Mouse (Mus musculus) heart, embryonic 14.5 days (tissue): ENCODE data around the gene Timm23. TPM values are rescaled to one million over a fixed set of nuclear protein-coding genes. Genes with fewer than 3 reads are reported as not detected.
"Not testable (repeated sequence)": the region's sequence is repeated elsewhere in the genome, so short reads cannot be mapped to it uniquely, and the experiment has no call there.

ENCODE experiments used
- ATAC-seq: fragments of 200-750 bp; cut with Nextera tagmentation; 2 replicates; pipeline ENCODE4 v1.8.0; 2017; ENCODE audit warnings: low read depth, moderate TSS enrichment; ENCODE audit not compliant: insufficient number of reproducible peaks, insufficient read depth, low FRiP score
- H3K27ac ChIP-seq, 2 experiments: fragments of 200-500 bp in 1 of 2; fragments of 300-500 bp in 1 of 2; sonication (generic) in 1 of 2; replicated peaks in 1 of 2; 2 replicates each; pipeline ENCODE4 v1.5.1; 2012 to 2014; ENCODE audit warnings: low read depth in 2 of 2, low read length in 2 of 2, control low read depth in 1 of 2, mild to moderate bottlenecking in 1 of 2, mixed read lengths in 1 of 2; ENCODE audit not compliant: control insufficient read depth in 1 of 2, insufficient read depth in 1 of 2
- H3K27me3 ChIP-seq: fragments of 300-500 bp; sonication (generic); 2 replicates; pipeline ENCODE4 v1.6.1; 2014; ENCODE audit warnings: mild to moderate bottlenecking, low read length, control low read depth; ENCODE audit not compliant: control insufficient read depth, insufficient read depth
- H3K36me3 ChIP-seq: fragments of 300-500 bp; sonication (generic); 2 replicates; pipeline ENCODE4 v1.6.1; 2014; ENCODE audit warnings: mild to moderate bottlenecking, control low read depth, low read length, mixed read lengths; ENCODE audit not compliant: control insufficient read depth, insufficient read depth
- H3K4me1 ChIP-seq, 2 experiments: fragments of 200-500 bp in 1 of 2; fragments of 300-500 bp in 1 of 2; sonication (generic) in 1 of 2; 2 replicates each; pipeline ENCODE4 v1.6.1; 2012 to 2014; ENCODE audit warnings: low read length in 2 of 2, control low read depth in 1 of 2, mixed read lengths in 1 of 2; ENCODE audit not compliant: control insufficient read depth in 2 of 2, insufficient read depth in 2 of 2
- H3K4me2 ChIP-seq: fragments of 300-500 bp; sonication (generic); 2 replicates; pipeline ENCODE4 v1.6.1; 2014; ENCODE audit warnings: mild to moderate bottlenecking, low read length
- H3K4me3 ChIP-seq, 2 experiments: fragments of 200-500 bp in 1 of 2; fragments of 300-500 bp in 1 of 2; sonication (generic) in 1 of 2; 2 replicates each; pipeline ENCODE4 v1.5.1; 2012 to 2014; ENCODE audit warnings: low read length in 2 of 2, mild to moderate bottlenecking in 2 of 2, control low read depth in 1 of 2, low read depth in 1 of 2, moderate library complexity in 1 of 2; ENCODE audit not compliant: control insufficient read depth in 1 of 2, insufficient read depth in 1 of 2
- H3K9ac ChIP-seq: fragments of 300-500 bp; sonication (generic); 2 replicates; pipeline ENCODE4 v1.6.1; 2014; ENCODE audit warnings: mild to moderate bottlenecking, low read length
- H3K9me3 ChIP-seq: fragments of 300-500 bp; sonication (generic); 2 replicates; pipeline ENCODE4 v1.6.1; 2016; ENCODE audit warnings: low read length, control low read depth; ENCODE audit not compliant: control insufficient read depth
- WGBS: fragments of 180-500 bp; shearing (Covaris S2); extraction: QIAGEN DNeasy Blood & Tissue Kit; methylation state at CpG from one replicate; pipeline ENCODE4 v1.1.7; 2014; 5-methylcytosine and 5-hydroxymethylcytosine counted together
- polyA plus RNA-seq: library from polyadenylated mRNA; unstranded; fragments of >200 nt; fragmentation: Nextera tagmentation; extraction: Ambion mirVana; gene quantifications from 2 replicates; pipeline ENCODE4 v1.2.1, GENCODE M21; 2014

Gene Timm23
- polyA plus RNA-seq = 317 and 326 TPM in 2 replicates

DNA sequence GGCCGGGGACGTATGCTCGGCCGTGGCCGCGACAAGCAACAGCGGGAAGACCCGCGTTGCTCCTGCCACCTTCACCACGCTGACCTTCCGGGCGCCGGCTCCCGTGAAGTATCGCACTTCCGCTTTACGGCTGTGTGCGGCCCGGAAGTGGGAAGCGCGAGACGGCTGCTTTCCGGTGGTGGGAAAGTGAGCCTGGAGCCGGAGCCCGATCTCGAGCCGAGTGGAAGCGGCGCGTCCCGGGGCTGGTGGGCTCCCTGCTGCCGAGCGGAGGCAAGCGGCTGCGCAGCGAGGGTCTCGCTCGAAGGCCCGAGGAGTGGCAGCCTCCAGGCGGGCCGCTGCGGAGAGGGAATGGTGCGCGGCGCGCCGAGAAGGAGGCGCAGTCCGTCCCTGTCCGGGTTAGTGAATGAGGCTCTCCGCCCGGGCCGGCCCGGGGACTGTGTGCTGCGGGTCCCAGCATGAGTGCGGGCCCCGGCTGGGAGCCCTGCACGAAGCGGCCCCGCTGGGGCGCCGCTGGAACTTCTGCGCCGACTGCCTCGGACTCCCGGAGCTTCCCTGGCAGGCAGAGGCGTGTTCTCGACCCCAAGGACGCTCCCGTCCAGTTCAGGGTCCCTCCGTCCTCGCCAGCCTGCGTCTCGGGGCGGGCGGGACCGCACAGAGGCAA, at the start of gene Timm23, which contains the start of gene Parg:
Gene Timm23, minus strand, starts transcription at position 108 of the 661 bp plus-strand sequence.
Gene Parg, plus strand, starts transcription at position 159 of the 661 bp plus-strand sequence.
- WGBS = under 1% methylated on average over 64 of the region's 77 CpGs
- Histone ChIP-seq H3K4me2 (peak within 1 kb of the TSS; percentile 95), H3K9me3 (no peaks in the 10 kb centered on the region), H3K9ac (peak within 1 kb of the TSS; percentile 85), H3K27ac (peak within 1 kb of the TSS; percentile 75 to 78), H3K27me3 (no peaks in the 10 kb centered on the region), H3K36me3 (peaks cover 22% of the 10 kb centered on the region), H3K4me3 (peak within 1 kb of the TSS; percentile 68 to 73), H3K4me1 (peaks cover 4 to 23% of the 10 kb centered on the region in 2 experiments; a peak in 3 of 4 replicates)
- ATAC-seq = peak; percentile 87

DNA sequence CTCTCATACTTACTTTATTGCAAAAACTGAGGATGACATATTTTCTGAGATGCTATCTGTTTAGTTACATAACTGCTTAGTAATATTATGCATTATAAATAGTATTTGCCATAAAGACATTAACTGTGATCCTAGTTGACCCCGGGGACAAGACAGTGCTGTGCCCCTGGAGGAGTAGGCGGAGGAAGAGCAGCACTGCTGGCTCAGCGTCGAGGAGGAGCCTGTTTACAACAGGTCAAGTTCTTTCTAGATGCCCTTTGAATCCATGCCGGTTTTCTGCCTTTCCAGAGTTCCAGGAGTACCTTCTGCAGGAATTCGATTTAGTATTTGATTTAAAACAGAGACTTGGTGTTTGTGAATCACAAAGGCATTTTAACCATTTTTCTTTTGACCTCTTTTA, 47.9 kb upstream of the Timm23 start:
- H3K4me2 ChIP-seq = no peak overlapping the region
- H3K9me3 ChIP-seq = no peaks in the 10 kb centered on the region
- no peak overlapping the region for H3K4me3 ChIP-seq
- peaks cover 42% of the 10 kb centered on the region for H3K36me3 ChIP-seq
- ATAC-seq = no peak
- H3K27me3 ChIP-seq = no peaks in the 10 kb centered on the region
- H3K27ac ChIP-seq = no peak overlapping the region
- H3K9ac ChIP-seq = no peak overlapping the region
- H3K4me1 ChIP-seq = no peaks in the 10 kb centered on the region
- WGBS = 87% methylated on average over 6 of the region's 6 CpGs

DNA sequence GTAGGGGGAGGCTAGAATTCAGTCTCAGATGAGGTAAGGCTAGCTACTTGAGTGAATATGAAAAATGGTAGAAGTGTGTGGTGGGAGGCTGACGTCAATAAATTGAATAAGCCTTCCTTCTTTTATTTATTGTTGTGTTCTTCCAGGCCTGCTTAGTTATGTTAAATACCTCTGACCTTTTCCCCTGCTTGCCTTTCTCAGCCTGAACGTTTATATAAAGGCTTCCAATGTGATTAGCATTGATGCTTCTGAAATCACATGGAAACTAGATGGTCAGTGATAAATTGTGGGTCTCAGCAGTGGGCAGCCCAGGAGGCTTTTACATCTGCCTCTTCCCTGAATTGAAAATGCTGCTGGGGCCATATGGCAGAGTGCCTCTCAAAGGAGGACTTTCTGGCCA, 44.3 kb upstream of the Timm23 start:
- no peaks in the 10 kb centered on the region for H3K27me3 ChIP-seq
- H3K9ac ChIP-seq = no peak overlapping the region
- H3K4me2 ChIP-seq = no peak overlapping the region
- H3K27ac ChIP-seq = no peak overlapping the region
- WGBS = 62% methylated on average over 2 of the region's 2 CpGs
- peaks cover 47% of the 10 kb centered on the region for H3K36me3 ChIP-seq
- H3K4me1 ChIP-seq = no peaks in the 10 kb centered on the region
- no peak for ATAC-seq
- H3K9me3 ChIP-seq = no peaks in the 10 kb centered on the region
- H3K4me3 ChIP-seq = no peak overlapping the region

DNA sequence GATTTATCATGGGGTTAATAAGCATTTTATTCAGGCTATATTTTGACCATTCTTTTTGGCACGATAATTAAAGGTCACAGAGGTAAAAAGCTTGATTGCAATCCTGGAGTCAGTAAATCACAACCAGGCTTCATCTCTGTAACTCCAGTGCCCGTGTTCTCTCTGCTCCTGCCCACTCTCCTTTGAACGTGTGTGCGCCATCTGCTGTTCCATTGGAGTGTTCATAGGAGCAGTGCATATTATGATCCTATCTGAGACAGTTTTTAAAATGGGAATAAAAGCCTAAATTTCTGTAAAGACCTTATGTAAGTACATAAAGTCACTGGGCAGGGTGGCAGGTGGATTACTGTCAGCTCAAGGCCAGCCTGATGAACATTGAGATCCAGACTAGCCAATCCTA, 40.7 kb upstream of the Timm23 start:
- WGBS = 75% methylated on average over 4 of the region's 4 CpGs

DNA sequence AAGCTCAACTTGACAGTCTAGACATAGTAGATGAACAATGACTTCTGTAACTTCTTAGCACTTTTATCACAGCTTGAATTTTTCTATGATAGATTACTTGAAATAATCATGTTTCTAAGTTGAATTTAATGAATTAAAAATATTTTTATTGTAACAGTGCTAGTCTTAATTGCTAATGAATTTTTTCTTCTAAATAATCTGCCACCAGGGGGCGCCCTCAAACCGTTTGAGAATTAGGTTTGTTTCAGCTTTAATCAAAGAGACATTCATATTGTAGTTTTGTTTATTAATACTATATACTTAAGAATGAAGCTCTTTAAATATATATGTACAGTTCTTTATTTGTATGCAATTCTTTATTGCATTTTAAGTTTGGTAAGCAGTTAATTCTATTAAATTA, 27.3 kb upstream of the Timm23 start:
- WGBS = 0% methylated on average over 2 of the region's 2 CpGs
- Histone ChIP-seq H3K4me1 (no peaks in the 10 kb centered on the region; a peak in 1 of 4 replicates), H3K4me2 (no peak overlapping the region), H3K36me3 (peaks cover 17% of the 10 kb centered on the region), H3K9me3 (no peaks in the 10 kb centered on the region), H3K9ac (no peak overlapping the region), H3K27ac (no peak overlapping the region), H3K27me3 (no peaks in the 10 kb centered on the region), H3K4me3 (no peak overlapping the region)
- ATAC-seq = no peak

More for the DNA sequence above, 40.7 kb upstream of the Timm23 start:
- ATAC-seq = no peak
- Histone ChIP-seq H3K4me2 (no peak overlapping the region), H3K27me3 (no peaks in the 10 kb centered on the region), H3K27ac (no peak overlapping the region), H3K4me3 (no peak overlapping the region), H3K9me3 (no peaks in the 10 kb centered on the region), H3K4me1 (no peaks in the 10 kb centered on the region), H3K36me3 (peaks cover 53% of the 10 kb centered on the region), H3K9ac (no peak overlapping the region)

DNA sequence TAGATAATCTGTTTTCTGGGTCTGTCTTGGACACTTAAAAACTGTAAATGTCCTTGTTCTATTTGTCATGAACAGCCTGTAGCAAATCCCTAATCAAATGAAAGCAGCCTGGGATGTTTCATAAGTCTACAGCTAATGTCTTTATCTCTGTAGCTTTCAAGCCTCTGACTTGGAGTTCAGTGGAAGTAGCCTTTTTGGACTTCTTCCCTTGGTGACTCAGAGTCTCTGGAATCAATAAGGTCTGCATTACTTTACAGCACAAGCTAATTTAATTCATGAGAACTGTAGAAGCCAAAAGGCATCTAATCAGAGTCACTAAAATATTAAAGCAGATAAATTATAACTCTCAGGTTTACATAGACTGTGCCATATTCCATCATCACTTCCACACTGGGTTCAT, 24.9 kb upstream of the Timm23 start:
- H3K36me3 ChIP-seq = peaks cover 12% of the 10 kb centered on the region
- no peak overlapping the region for H3K27ac ChIP-seq
- H3K4me3 ChIP-seq = no peak overlapping the region
- H3K9me3 ChIP-seq = no peaks in the 10 kb centered on the region
- ATAC-seq = no peak
- H3K27me3 ChIP-seq = no peaks in the 10 kb centered on the region
- H3K4me1 ChIP-seq = no peaks in the 10 kb centered on the region; a peak in 1 of 4 replicates
- no peak overlapping the region for H3K4me2 ChIP-seq
- H3K9ac ChIP-seq = no peak overlapping the region

DNA sequence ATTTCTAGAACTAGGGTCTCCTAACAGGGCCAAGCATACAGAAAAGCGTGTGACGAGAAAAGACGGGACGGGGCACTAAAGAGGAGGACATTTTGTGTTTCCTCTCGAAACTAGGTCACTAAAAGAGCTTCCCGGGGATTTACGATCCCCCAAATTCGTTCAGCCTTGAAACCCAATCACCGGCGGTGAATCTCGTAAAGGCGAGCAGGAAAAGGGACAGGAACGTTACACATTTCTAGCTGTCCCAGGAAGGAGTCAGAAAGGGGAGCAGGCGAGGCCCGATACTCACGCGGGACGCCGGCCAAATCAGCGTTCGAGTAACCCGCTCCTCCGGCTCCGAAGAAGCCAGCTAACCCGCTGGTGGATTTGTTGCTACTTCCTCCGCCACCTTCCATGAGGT, 344 bp downstream of the Timm23 start:
- Histone ChIP-seq H3K4me2 (peak overlapping the region; percentile 82), H3K4me3 (peak overlapping the region; percentile 68 to 73), H3K9me3 (no peaks in the 10 kb centered on the region), H3K36me3 (peaks cover 28% of the 10 kb centered on the region), H3K27ac (peak overlapping the region; percentile 75 to 78), H3K9ac (peak overlapping the region; percentile 85), H3K4me1 (peaks cover 4 to 23% of the 10 kb centered on the region in 2 experiments; a peak in 3 of 4 replicates), H3K27me3 (no peaks in the 10 kb centered on the region)
- no peak for ATAC-seq
- WGBS = under 1% methylated on average over 25 of the region's 26 CpGs

DNA sequence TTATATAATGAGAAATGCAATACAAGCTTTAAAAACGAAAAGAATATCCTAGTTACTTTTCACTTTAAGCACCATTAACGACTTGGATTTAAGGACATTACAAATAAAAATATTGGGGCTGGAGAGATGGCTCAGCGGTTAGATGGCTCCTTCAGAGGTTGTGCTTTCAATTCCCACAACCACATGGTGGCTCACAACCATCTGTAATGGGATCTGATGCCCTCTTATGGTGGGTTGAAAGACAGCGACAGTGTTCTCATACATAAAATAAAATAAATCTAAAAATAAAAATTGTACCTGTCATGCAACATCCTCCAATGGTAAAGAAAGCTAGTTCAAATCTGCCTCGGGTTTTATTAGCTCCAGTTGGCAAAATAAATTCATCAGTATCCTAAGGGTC, 8.1 kb downstream of the Timm23 start:
- H3K4me2 ChIP-seq, H3K9ac ChIP-seq, ATAC-seq, H3K9me3 ChIP-seq, H3K27me3 ChIP-seq, H3K4me1 ChIP-seq, H3K27ac ChIP-seq, H3K4me3 ChIP-seq: not testable (repeated sequence)
- WGBS = 79% methylated on average over 5 of the region's 5 CpGs
- peaks cover 84% of the 10 kb centered on the region for H3K36me3 ChIP-seq
